Mouse (Mus musculus) cerebellum, adult 11-12 months (tissue): ENCODE measurements around the gene Traf7.
A peak's percentile ranks its signal among the peaks of the same experiment; 100 is the strongest.

Experiments used
- DNase-seq: peaks from one replicate; pipeline ENCODE4 v3.0.0; 2022

Gene Traf7

GRCm38 (mm10) chr17:24476022-24476776 lies 51.5 kb downstream of the Traf7 start:
- peak; percentile 52 for DNase-seq

GRCm38 (mm10) chr17:24475586-24475985 lies 52.2 kb downstream of the Traf7 start:
- DNase-seq: no peak

GRCm38 (mm10) chr17:24474557-24474956 lies 53.2 kb downstream of the Traf7 start:
- peak; percentile 53 for DNase-seq

- DNase-seq: no peak
These were observed 54.0 kb downstream of the Traf7 start, which contains the start of gene Bricd5 for GRCm38 (mm10) chr17:24473612-24474275. Gene Bricd5 (plus strand): TSS chr17:24473884.

- DNase-seq: peak; percentile 82
These were observed 55.2 kb downstream of the Traf7 start for GRCm38 (mm10) chr17:24472512-24472911.

- DNase-seq: peak; percentile 66
These were observed 56.8 kb downstream of the Traf7 start for GRCm38 (mm10) chr17:24470701-24471527.

- DNase-seq: peak; percentile 100
These were observed 57.7 kb downstream of the Traf7 start, which contains the start of the genes E4f1 and Pgp for GRCm38 (mm10) chr17:24469910-24470602. Gene E4f1 (minus strand): TSS chr17:24470313. Gene Pgp (plus strand): TSS chr17:24470392.

GRCm38 (mm10) chr17:24469336-24469909 lies 58.3 kb downstream of the Traf7 start:
- no peak for DNase-seq

- DNase-seq: no peak
These were observed 59.0 kb downstream of the Traf7 start for GRCm38 (mm10) chr17:24468636-24469246.

- DNase-seq: no peak
These were observed 64.2 kb downstream of the Traf7 start for GRCm38 (mm10) chr17:24463374-24464133.

- DNase-seq: no peak
These were observed 64.8 kb downstream of the Traf7 start for GRCm38 (mm10) chr17:24462932-24463331.

- DNase-seq: no peak
These were observed 66.2 kb downstream of the Traf7 start for GRCm38 (mm10) chr17:24461580-24461979.
